Mouse (Mus musculus) liver, adult 2 months (tissue): ENCODE results near the gene Lss. TPM values are rescaled to one million over a fixed set of nuclear protein-coding genes. Genes with fewer than 3 reads are reported as not detected.

Experiments
- DNase-seq: peaks from one replicate; pipeline ENCODE4 v3.0.0-alpha.2; 2011; ENCODE audit warnings: low read depth, low spot score; ENCODE audit errors: extremely low read depth
- H3K27ac ChIP-seq: fragments of 200-500 bp; replicated peaks from 2 replicates; pipeline ENCODE4 v1.5.1; 2012; ENCODE audit warnings: low read depth, mild to moderate bottlenecking, control low read depth, inconsistent platforms, low read length; ENCODE audit not compliant: insufficient read depth
- H3K27me3 ChIP-seq: fragments of 200-500 bp; 2 replicates; pipeline ENCODE4 v1.6.1; 2012; ENCODE audit warnings: mild to moderate bottlenecking, moderate library complexity, low read length, inconsistent platforms; ENCODE audit not compliant: control insufficient read depth, insufficient read depth
- H3K36me3 ChIP-seq: fragments of 200-500 bp; 2 replicates; pipeline ENCODE4 v1.6.1; 2012; ENCODE audit warnings: low read length, inconsistent platforms; ENCODE audit not compliant: control insufficient read depth, insufficient read depth
- H3K4me1 ChIP-seq: fragments of 200-500 bp; 2 replicates; pipeline ENCODE4 v1.6.1; 2011; ENCODE audit warnings: low read length; ENCODE audit not compliant: control insufficient read depth, insufficient read depth
- H3K4me3 ChIP-seq: fragments of 200-500 bp; 2 replicates; pipeline ENCODE4 v1.5.1; 2011; ENCODE audit warnings: low read depth, mild to moderate bottlenecking, control low read depth, low read length, moderate library complexity; ENCODE audit not compliant: insufficient read depth
- H3K79me2 ChIP-seq: fragments of 200-500 bp; 2 replicates; pipeline ENCODE4 v1.6.1; 2012; ENCODE audit warnings: inconsistent platforms, mild to moderate bottlenecking, low read length, moderate library complexity; ENCODE audit not compliant: control insufficient read depth, insufficient read depth
- H3K9ac ChIP-seq: fragments of 200-500 bp; 2 replicates; pipeline ENCODE4 v1.6.1; 2012; ENCODE audit warnings: low read depth, mild to moderate bottlenecking, control low read depth, inconsistent platforms, low read length
- CTCF ChIP-seq: fragments of 200-500 bp; IDR thresholded peaks from 2 replicates; pipeline ENCODE4 v1.5.1; 2011; ENCODE audit warnings: low read depth, low read length, control low read depth
- POLR2A ChIP-seq: fragments of 200-500 bp; IDR thresholded peaks from 2 replicates; pipeline ENCODE4 v1.6.1; 2011; ENCODE audit warnings: low read length, control low read depth; ENCODE audit not compliant: insufficient read depth; ENCODE audit errors: extremely low read depth
- WGBS: fragments of 180-500 bp; shearing (Covaris S2); methylation state at CpG from one replicate; pipeline ENCODE4 v1.1.7; 2018; 5-methylcytosine and 5-hydroxymethylcytosine counted together
- polyA plus RNA-seq: library from polyadenylated mRNA; depleted of rRNA; stranded (reverse); fragments of >200 nt; gene quantifications from 2 replicates; pipeline ENCODE4 v1.2.3, GENCODE M21; 2012
- total RNA-seq: library from RNA; depleted of rRNA; stranded (reverse); fragments of >200 nt; gene quantifications from 2 replicates; pipeline ENCODE4 v1.2.3, GENCODE M21; 2014

The Lss gene
- total and polyA plus RNA-seq, 2 experiments: 42.6 to 62.6 TPM

GRCm38 (mm10) chr10:76531828-76532227 is 440 bp downstream of the Lss start:
- under 1% methylated on average over 14 of the region's 14 CpGs for WGBS
- Histone ChIP-seq H3K79me2 (peaks cover 4% of the 10 kb centered on the region; the same call in 1 of the 2 replicates), H3K4me3 (peak overlapping the region; percentile 91), H3K27ac (peak overlapping the region; percentile 81), H3K36me3 (peaks cover 17% of the 10 kb centered on the region), H3K27me3 (no peaks in the 10 kb centered on the region), H3K9ac (peak overlapping the region; percentile 92), H3K4me1 (peaks cover 5% of the 10 kb centered on the region)
- peak; percentile 22 for DNase-seq
- TF ChIP-seq POLR2A: no peak

DNA sequence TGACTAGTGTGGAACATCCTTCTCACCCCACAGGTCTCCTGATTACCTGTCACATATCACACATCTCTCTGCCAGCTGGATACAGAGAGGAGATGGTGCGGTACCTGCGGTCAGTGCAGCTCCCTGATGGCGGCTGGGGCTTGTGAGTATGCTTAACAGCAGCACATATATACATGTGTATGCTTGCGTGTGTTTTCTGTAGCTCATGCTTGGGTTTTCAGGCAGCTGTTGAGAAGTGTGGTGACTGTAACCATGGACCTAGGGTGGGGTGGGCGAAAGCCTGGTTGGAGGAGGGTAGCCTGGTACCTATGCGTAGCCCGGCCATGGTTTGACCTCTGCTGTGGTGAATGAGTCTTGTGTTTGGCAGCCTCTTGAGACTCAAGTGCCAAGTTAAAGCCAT is 4.1 kb downstream of the Lss start:
- Histone ChIP-seq H3K4me3 (no peak overlapping the region), H3K9ac (no peak overlapping the region), H3K27me3 (no peaks in the 10 kb centered on the region), H3K36me3 (peaks cover 23% of the 10 kb centered on the region), H3K79me2 (peaks cover 4% of the 10 kb centered on the region; the same call in 1 of the 2 replicates), H3K4me1 (peaks cover 10% of the 10 kb centered on the region), H3K27ac (no peak overlapping the region)
- DNase-seq: no peak
- no peak for TF ChIP-seq POLR2A
- no peak for TF ChIP-seq CTCF
- 94% methylated on average over 7 of the region's 7 CpGs for WGBS

DNA sequence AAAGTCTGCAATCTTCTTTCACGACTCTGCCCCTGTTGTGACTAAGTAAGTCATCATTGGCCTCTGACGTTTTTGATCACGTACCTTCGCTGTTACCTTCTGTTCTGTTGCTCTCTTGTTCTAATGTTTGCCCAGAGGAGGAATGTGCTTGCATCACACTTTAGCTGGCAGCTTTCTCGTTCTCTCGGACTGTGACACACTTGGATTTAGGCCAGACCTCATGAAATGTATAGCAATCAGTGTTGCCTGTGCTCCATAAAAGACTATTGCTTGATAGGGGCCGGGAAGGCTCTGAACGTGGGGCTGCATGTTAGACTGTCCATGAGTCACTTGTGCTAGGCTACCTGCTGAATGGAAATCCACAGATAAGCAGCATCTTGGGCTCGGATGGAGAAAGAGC is 6.2 kb downstream of the Lss start:
- H3K27me3 ChIP-seq: no peaks in the 10 kb centered on the region
- no peak overlapping the region for H3K9ac ChIP-seq
- H3K27ac ChIP-seq: no peak overlapping the region
- no peak overlapping the region for H3K4me3 ChIP-seq
- TF ChIP-seq POLR2A (no peak), CTCF (no peak)
- no peaks in the 10 kb centered on the region for H3K79me2 ChIP-seq
- peaks cover 35% of the 10 kb centered on the region for H3K36me3 ChIP-seq
- peak; percentile 71 for DNase-seq
- H3K4me1 ChIP-seq: peaks cover 7% of the 10 kb centered on the region
- WGBS: 26% methylated on average over 9 of the region's 9 CpGs

DNA sequence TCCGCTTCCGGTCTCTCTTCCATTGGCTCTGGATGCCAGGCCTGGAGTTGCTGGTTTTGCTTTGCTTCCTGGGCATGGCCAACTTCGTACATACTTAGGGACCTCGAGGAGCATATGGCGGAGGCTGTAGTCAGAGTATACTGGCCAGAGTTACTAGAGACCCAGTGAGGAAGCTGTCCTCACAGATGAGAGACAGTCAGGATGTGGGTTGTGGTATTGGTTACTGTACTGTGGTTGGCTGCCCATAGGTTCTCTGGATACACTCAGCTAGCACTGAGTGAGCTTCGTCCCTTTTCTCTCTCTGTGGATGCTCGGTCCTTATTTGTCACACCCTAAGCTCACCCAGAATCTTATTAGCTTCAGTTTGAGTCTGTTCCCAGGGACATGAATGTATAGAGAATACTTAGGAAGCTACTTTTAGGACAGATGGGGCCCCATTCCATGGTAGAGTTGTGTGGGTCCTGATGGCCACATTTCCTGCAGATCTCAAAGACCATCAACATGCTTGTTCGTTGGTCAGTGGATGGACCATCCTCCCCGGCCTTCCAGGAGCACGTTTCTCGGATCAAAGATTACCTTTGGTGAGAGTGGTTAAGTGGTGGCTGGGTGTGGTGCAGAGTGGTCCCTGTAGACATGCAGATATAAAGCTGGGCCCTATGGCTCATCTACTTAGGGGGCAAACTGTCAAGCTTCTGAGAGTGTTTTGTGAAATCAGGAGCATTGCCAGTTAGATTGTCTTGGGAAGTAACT is 10.1 kb downstream of the Lss start:
- TF ChIP-seq CTCF (no peak), POLR2A (no peak)
- Histone ChIP-seq H3K27me3 (no peaks in the 10 kb centered on the region), H3K79me2 (no peaks in the 10 kb centered on the region), H3K27ac (no peak overlapping the region), H3K4me1 (peaks cover 7% of the 10 kb centered on the region), H3K9ac (no peak overlapping the region), H3K4me3 (no peak overlapping the region), H3K36me3 (peaks cover 24% of the 10 kb centered on the region)
- no peak for DNase-seq
- WGBS: 90% methylated on average over 11 of the region's 11 CpGs

GRCm38 (mm10) chr10:76542636-76543375 is 11.4 kb downstream of the Lss start:
- no peaks in the 10 kb centered on the region for H3K4me1 ChIP-seq
- whole genome bisulfite sequencing: 73% methylated on average over 10 of the region's 10 CpGs
- H3K4me3 ChIP-seq: no peak overlapping the region
- H3K27me3 ChIP-seq: no peaks in the 10 kb centered on the region
- H3K36me3 ChIP-seq: peaks cover 27% of the 10 kb centered on the region
- no peak for DNase-seq
- TF ChIP-seq CTCF (no peak), POLR2A (no peak)
- H3K27ac ChIP-seq: no peak overlapping the region
- H3K79me2 ChIP-seq: no peaks in the 10 kb centered on the region
- H3K9ac ChIP-seq: no peak overlapping the region

- H3K36me3 ChIP-seq: peaks cover 36% of the 10 kb centered on the region
- 96% methylated on average over 8 of the region's 8 CpGs for WGBS
- no peak overlapping the region for H3K27ac ChIP-seq
- H3K27me3 ChIP-seq: no peaks in the 10 kb centered on the region
- H3K9ac ChIP-seq: no peak overlapping the region
- no peak overlapping the region for H3K4me3 ChIP-seq
- TF ChIP-seq POLR2A (no peak), CTCF (no peak)
- H3K4me1 ChIP-seq: no peaks in the 10 kb centered on the region
- DNase-seq: no peak
- H3K79me2 ChIP-seq: no peaks in the 10 kb centered on the region
Observed at GRCm38 (mm10) chr10:76546566-76546965, 15.2 kb downstream of the Lss start.
